8 mouse cellular contexts compared by ENCODE assay signal in the genomic region with DNA sequence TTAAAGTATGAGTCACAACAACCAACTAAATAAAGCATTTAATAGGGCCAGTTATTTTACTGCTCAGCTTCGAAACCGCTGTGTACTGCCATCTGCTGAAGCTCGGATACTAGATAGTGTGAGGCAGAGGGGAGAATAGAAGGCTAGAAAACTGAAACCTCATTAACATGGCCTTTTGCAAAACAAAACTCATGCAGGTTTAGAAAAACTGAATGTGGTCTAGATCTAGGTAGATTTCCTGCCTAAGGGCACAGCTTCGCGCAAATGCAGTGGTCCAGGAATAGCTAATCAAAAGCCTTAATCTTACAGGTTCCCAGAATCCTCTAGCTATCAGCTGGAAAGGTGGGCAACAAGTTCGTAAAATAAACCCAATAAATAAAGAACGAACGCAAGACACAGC. TPM values are rescaled to one million over a fixed set of nuclear protein-coding genes. Genes with fewer than 3 reads are reported as not detected.
A peak's percentile ranks its signal among the peaks of the same experiment; 100 is the strongest.
DNase-seq lines count a peak whose midpoint lies in the region; ATAC-seq and TF ChIP-seq lines count a peak whose summit lies in the region.

No protein-coding gene starts in this region.

- no peak for DNase-seq in lung, adult 2 months
- no peak for DNase-seq in lung, postnatal 4 days
- no peak for DNase-seq in frontal cortex, postnatal 10 days (ENCODE audit: low spot score in 2 of 2)
- DNase-seq in frontal cortex, postnatal 25 days (ENCODE audit: low spot score in 2 of 2), result no peak

- ATAC-seq in intestine, embryonic 15.5 days, result no peak
- no peak for ATAC-seq in neural tube, embryonic 15.5 days (ENCODE audit: low FRiP score)
- no peak for ATAC-seq in erythroid progenitor cell, adult 5-6 weeks (replicated peaks; ENCODE audit: low FRiP score, poor library complexity, severe bottlenecking)

- no peak for TF ChIP-seq CTCF in lung, adult 2 months (IDR thresholded peaks at IDR 0.05; ENCODE audit: insufficient read depth, low read length)

- no peaks in the 10 kb centered on the region for H3K9me3 ChIP-seq in intestine, embryonic 15.5 days
- no peaks in the 10 kb centered on the region for H3K9me3 ChIP-seq in neural tube, embryonic 15.5 days (replicated peaks)

- WGBS in lung, adult 2 months, result 22% methylated on average over 8 of the region's 8 CpGs
- WGBS in intestine, embryonic 15.5 days, result 23% methylated on average over 8 of the region's 8 CpGs
- 14% methylated on average over 8 of the region's 8 CpGs for WGBS in neural tube, embryonic 15.5 days

- H3K27me3 ChIP-seq in intestine, embryonic 15.5 days (replicated peaks), result no peaks in the 10 kb centered on the region
- H3K27me3 ChIP-seq in neural tube, embryonic 15.5 days (replicated peaks), result no peaks in the 10 kb centered on the region

- peak overlapping the region; percentile 94 for H3K27ac ChIP-seq in brown adipose tissue, adult 24 weeks (replicated peaks; ENCODE audit: low read depth, low read length)
- peak overlapping the region; percentile 98; the same call in 1 of the 2 replicates for H3K27ac ChIP-seq in intestine, embryonic 15.5 days
- peak overlapping the region; percentile 96 for H3K27ac ChIP-seq in neural tube, embryonic 15.5 days (replicated peaks)

- H3K36me3 ChIP-seq in intestine, embryonic 15.5 days, result no peaks in the 10 kb centered on the region
- peaks cover 10% of the 10 kb centered on the region for H3K36me3 ChIP-seq in neural tube, embryonic 15.5 days

- H3K4me2 ChIP-seq in intestine, embryonic 15.5 days (replicated peaks), result peak overlapping the region; percentile 88
- H3K4me2 ChIP-seq in neural tube, embryonic 15.5 days, result peak overlapping the region; percentile 85

- peak overlapping the region; percentile 90 for H3K9ac ChIP-seq in intestine, embryonic 15.5 days
- peak overlapping the region; percentile 94 for H3K9ac ChIP-seq in neural tube, embryonic 15.5 days (replicated peaks)

- peak overlapping the region; percentile 89 for H3K4me3 ChIP-seq in lung, adult 2 months (replicated peaks; ENCODE audit: extremely low read depth, low read depth, low read length)
- peak overlapping the region; percentile 72 for H3K4me3 ChIP-seq in brown adipose tissue, adult 24 weeks (ENCODE audit: insufficient read depth, low read depth, low read length)
- H3K4me3 ChIP-seq in intestine, embryonic 15.5 days (replicated peaks), result peak overlapping the region; percentile 81
- peak overlapping the region; percentile 93 for H3K4me3 ChIP-seq in neural tube, embryonic 15.5 days (replicated peaks)

- peaks cover 6% of the 10 kb centered on the region; the same call in 1 of the 2 replicates for H3K4me1 ChIP-seq in lung, adult 2 months (ENCODE audit: control insufficient read depth, insufficient read depth, low read length)
- H3K4me1 ChIP-seq in brown adipose tissue, adult 24 weeks (ENCODE audit: control insufficient read depth, insufficient read depth, insufficient read length, low read length), result no peaks in the 10 kb centered on the region
- peaks cover 3% of the 10 kb centered on the region; the same call in 1 of the 2 replicates for H3K4me1 ChIP-seq in intestine, embryonic 15.5 days (replicated peaks)
- peaks cover 17% of the 10 kb centered on the region for H3K4me1 ChIP-seq in neural tube, embryonic 15.5 days

- TF ChIP-seq POLR2A in lung, adult 2 months (IDR thresholded peaks at IDR 0.05; ENCODE audit: borderline replicate concordance, extremely low read depth, low read depth, low read length), result no peak

RNA-seq across cellular contexts. Expression of a gene that starts 0.7 kb away (rescaled TPM):
- polyA plus RNA-seq in lung, adult 2 months (2012; rRNA removed), result 0.96 and 1.2 TPM in 2 replicates
- polyA plus RNA-seq in brown adipose tissue, adult 24 weeks (2012; ENCODE audit: insufficient read depth, insufficient read length, missing spikeins), result 1.5 and 2.0 TPM in 2 replicates
- 4.4 and 5.0 TPM in 2 replicates for polyA plus RNA-seq in intestine, embryonic 15.5 days (2015; fragmentation: Nextera tagmentation; extraction: Ambion mirVana)
- polyA plus RNA-seq in neural tube, embryonic 15.5 days (2015; fragmentation: Nextera tagmentation; extraction: Ambion mirVana), result 8.1 and 9.2 TPM in 2 replicates
- 5.4 TPM in 1 of 2 replicates, not detected in the other for total RNA-seq in erythroid progenitor cell, adult 5-6 weeks (2015; ENCODE audit: low replicate concordance)
- 3.1 TPM in 1 of 2 replicates, not detected in the other for total RNA-seq in erythroid progenitor cell, adult 5-6 weeks (2017; ENCODE audit: low replicate concordance)

RNA-seq across cellular contexts. Expression of a gene that starts 1.1 kb away (rescaled TPM):
- polyA plus RNA-seq in lung, adult 2 months (2012; rRNA removed), result 157 and 282 TPM in 2 replicates
- polyA plus RNA-seq in brown adipose tissue, adult 24 weeks (2012; ENCODE audit: insufficient read depth, insufficient read length, missing spikeins), result 42.6 and 48.3 TPM in 2 replicates
- 62.8 and 75.2 TPM in 2 replicates for polyA plus RNA-seq in intestine, embryonic 15.5 days (2015; fragmentation: Nextera tagmentation; extraction: Ambion mirVana)
- polyA plus RNA-seq in neural tube, embryonic 15.5 days (2015; fragmentation: Nextera tagmentation; extraction: Ambion mirVana), result 94.0 and 111 TPM in 2 replicates
- total RNA-seq in erythroid progenitor cell, adult 5-6 weeks (2015; ENCODE audit: low replicate concordance), result 3.8 TPM in 1 of 2 replicates, not detected in the other
- total RNA-seq in erythroid progenitor cell, adult 5-6 weeks (2017; ENCODE audit: low replicate concordance), result 1.4 and 2.8 TPM in 2 replicates
